Mouse (Mus musculus) thymus, adult 18-20 months (tissue): Measurements from ENCODE around the gene Gm17359.

Experiments
- DNase-seq, 2 experiments: peaks; one replicate each; pipeline ENCODE4 v3.0.0; 2022; ENCODE audit warnings: mixed read lengths in 2 of 2

The Gm17359 gene

GRCm38 (mm10) chr3:79358721-79359120 lies 22.3 kb downstream of the Gm17359 start:
- no peak for DNase-seq

GRCm38 (mm10) chr3:79360317-79361101 lies 24.0 kb downstream of the Gm17359 start:
- no peak for DNase-seq

GRCm38 (mm10) chr3:79366098-79366497 lies 29.6 kb downstream of the Gm17359 start:
- DNase-seq: no peak

DNA sequence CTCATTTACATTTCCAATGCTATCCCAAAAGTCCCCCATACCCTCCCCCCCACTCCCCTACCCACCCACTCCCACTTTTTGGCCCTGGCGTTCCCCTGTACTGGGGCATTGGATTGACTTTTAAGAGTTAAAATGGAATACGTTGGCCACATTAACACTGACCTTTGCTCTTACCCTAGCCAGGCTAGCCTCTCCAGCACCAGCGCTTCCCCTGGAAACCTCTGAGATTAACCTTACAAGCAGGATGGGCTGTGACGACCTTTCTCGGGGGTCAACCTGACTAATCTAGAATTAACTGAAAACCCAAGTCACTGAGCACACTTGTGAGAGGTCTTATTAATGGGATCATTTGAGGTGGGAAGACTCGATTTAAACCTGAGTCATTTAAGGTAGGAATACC lies 31.8 kb downstream of the Gm17359 start:
- DNase-seq: no peak

GRCm38 (mm10) chr3:79370385-79370929 lies 34.0 kb downstream of the Gm17359 start:
- no peak for DNase-seq

GRCm38 (mm10) chr3:79371506-79372195 lies 35.2 kb downstream of the Gm17359 start:
- DNase-seq: no peak

- DNase-seq: no peak
Measured at GRCm38 (mm10) chr3:79373930-79374329, 37.5 kb downstream of the Gm17359 start.

- no peak for DNase-seq
Measured at GRCm38 (mm10) chr3:79378086-79378485, 41.6 kb downstream of the Gm17359 start.

- DNase-seq: no peak
Measured at GRCm38 (mm10) chr3:79379255-79379836, 42.9 kb downstream of the Gm17359 start.

DNA sequence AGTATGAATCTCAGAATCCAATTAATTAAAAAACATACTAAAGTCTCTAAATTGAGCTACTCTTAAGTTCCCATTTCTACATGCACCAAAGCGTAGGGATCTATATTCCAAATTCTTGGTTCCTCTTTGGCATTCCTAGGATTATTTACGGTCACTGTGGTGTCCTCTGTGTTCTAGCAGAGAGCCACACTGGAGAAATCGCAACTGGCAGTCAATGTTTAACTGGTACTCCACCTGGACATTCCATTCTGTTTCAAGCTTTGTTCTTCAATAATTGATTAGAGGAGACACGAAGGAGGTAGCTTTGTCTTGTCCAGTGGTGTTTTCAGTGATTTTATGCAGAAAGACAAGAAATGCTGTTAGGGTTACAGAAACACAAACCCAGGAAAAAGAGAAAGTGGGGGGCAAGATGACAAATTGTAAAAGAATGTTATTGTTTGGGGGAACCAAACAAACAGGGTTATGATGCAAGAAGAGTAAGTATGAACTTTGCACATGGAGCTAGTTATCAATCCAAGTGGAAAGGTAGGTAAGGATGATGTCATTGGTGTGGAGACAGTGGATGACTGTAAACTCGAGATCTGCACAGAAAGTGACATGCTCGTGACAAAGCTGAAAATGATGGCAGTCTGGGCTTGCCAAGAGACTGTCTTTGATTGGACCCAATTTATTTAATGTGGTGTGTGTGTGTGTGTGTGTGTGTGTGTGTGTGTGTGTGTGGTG lies 43.6 kb downstream of the Gm17359 start:
- no peak for DNase-seq

- no peak for DNase-seq
Measured at GRCm38 (mm10) chr3:79381398-79381797, 44.9 kb downstream of the Gm17359 start.

- no peak for DNase-seq
Measured at GRCm38 (mm10) chr3:79385434-79386029, 49.1 kb downstream of the Gm17359 start.

DNA sequence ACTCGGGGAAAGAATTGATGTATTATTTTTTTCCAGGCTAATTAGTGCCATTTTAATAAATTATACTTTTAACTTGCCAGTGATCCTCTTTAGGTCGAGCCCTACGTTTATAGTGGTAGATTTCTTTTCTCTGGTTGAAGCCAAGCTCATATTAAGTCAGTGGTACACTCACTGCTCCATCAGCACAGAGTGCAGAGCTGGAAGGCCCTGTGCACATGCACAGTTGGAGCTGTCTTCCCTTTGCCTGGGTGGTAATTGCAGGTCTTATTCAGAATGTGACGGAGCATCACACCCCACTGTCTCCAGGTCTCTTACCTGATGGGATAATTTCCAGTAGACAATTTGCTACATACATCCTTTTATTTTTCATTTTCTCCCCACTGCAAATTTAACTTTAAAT lies 52.6 kb downstream of the Gm17359 start:
- no peak for DNase-seq

DNA sequence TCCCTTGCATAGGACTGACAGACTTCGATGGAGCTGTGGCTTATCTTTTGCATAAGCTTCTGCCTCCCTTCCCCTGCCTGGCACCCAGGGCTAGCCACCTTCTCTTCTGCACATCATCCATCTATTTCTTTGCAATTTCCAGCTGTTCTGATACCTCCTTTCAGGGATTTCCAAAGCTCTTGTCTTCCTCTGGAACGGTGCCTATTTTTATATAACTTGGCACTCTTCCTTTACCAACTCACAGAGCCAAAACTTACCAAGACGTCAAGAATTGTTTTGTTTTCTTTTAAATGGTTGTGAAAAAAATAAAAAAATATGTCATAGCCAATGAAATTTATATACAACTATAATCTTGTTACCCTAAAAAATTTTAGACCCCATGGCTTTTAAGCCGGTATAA lies 64.1 kb downstream of the Gm17359 start:
- no peak for DNase-seq

- DNase-seq: no peak
Measured at GRCm38 (mm10) chr3:79402056-79402455, 65.6 kb downstream of the Gm17359 start.

- no peak for DNase-seq
Measured at GRCm38 (mm10) chr3:79408546-79408945, 72.1 kb downstream of the Gm17359 start.

DNA sequence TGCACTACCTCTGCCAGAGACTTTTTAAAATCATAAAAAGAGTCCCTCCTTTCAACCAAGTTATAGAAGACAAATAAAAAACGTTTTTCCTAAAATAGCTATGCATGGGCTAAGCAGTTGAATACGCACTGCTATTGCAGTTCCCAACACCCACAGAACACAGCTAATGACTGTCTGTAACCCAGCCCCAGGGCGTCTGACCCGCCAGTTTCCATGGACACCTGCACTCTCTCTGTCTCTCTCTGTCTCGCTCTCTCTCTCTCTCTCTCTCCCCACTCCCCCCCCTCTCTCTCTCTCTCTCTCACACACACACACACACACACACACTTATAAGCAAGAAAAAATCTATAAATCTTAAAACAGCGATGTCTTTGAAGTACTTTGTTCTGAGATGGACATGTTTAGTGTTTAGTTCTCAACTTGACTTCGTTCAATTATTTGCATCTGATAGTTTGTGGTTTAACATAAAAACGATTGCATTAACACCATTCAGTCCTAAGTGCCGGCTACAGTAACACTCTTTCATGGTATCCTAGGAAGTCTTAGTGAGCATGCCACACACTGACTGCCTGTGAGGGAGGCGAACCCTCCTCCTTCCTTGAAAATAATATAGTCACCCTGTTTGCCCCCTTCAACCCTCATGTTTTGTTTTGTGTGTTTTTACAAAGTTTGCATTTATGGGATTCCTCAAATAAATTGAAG lies 73.6 kb downstream of the Gm17359 start:
- DNase-seq: no peak

DNA sequence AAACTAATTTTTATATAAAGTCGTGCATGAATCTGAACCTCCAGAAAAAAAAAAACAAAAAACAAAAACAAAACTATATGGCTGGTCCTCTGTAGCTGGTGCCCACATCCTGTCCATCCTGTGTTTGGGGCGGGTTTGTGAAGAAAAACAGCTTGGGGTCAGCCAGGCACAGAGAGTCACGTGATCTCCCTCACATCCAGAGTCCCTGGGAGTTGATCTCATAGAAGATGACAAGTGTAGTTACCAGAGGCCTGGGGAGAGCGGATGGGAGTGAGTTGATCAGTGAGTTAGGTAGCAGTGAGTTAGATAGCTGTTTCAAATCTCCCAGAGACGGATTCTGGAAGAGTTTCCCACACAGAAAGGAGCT lies 74.2 kb downstream of the Gm17359 start:
- no peak for DNase-seq

DNA sequence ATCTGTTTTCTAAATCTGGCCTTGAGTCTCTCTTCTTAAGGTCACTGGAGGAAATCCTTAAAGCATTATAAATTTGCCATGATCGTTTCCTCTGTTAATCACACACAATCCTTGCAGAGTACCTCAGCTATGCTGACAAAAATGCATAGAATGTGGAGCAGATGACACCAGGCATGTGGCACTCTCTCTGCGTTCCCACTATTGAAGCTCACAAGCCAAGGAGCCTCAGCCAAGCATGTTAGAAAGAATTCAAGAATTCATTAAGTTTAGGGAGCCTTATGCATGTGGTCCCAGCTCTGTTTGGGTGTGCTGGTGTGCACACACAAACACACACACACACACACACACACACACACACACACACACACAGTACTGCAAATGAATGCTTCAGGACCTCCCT lies 75.2 kb downstream of the Gm17359 start:
- DNase-seq: no peak

GRCm38 (mm10) chr3:79413492-79413891 lies 77.0 kb downstream of the Gm17359 start:
- no peak for DNase-seq

- DNase-seq: no peak
Measured at GRCm38 (mm10) chr3:79415081-79415480, 78.6 kb downstream of the Gm17359 start.

GRCm38 (mm10) chr3:79415929-79416328 lies 79.5 kb downstream of the Gm17359 start:
- DNase-seq: no peak
